Mouse (Mus musculus) right cerebral cortex, postnatal 25 days (tissue): Measurements from ENCODE around the gene Rps28.
A peak's percentile ranks its signal among the peaks of the same experiment; 100 is the strongest.
"Not testable (repeated sequence)": the region's sequence is repeated elsewhere in the genome, so short reads cannot be mapped to it uniquely, and the experiment has no call there.

ENCODE experiments used
- DNase-seq: peaks from one replicate; pipeline ENCODE4 v3.0.0; 2022

Rps28 gene

DNA sequence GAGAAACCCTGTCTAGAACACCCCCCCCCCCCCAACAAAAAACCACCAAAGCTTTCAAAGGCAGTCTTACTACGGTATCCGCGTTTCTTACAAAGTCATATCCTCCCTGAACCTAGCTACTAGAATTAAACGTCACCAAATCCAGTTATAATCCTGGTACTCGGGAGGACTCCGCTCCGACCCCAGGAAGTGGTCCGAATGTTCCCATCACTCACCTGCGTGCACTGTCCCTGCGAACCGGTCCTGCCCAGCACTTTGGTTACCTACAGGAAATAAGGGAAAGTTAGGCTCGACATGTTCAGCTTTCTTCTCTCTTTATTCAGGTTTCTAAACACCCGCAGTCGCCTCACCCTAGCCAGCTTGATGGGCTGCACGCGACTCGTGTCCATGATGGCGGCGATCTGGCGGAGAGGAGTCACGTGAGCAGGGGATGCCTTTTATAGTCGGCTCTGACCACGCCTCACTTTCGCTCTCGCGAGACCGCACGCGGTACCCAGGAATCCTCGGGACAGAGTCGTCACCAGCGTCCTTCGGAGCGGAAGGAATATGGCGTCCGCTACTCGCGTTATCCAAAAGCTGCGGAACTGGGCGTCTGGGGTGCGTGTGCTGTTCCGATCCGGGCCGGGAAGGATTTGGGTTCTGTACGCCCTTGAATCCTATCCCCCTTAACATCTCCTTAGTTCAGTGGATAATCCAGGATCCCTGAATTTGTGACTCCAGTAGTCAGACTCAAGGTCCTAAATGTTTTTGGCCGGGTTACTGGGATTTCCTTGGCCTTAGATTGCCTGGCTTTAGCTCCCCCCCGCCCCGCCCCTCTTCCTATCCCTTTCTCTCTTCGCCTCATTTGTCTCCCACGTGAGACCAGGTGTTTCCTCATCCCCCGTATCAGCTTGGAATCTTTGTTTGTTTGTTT is at the start of gene Rps28, which contains the start of gene Ndufa7:
TSS of gene Rps28 (minus strand) at position 479 of the 913 bp plus-strand sequence.
TSS of gene Ndufa7 (plus strand) at position 489 of the 913 bp plus-strand sequence.
- DNase-seq: peak; percentile 98

DNA sequence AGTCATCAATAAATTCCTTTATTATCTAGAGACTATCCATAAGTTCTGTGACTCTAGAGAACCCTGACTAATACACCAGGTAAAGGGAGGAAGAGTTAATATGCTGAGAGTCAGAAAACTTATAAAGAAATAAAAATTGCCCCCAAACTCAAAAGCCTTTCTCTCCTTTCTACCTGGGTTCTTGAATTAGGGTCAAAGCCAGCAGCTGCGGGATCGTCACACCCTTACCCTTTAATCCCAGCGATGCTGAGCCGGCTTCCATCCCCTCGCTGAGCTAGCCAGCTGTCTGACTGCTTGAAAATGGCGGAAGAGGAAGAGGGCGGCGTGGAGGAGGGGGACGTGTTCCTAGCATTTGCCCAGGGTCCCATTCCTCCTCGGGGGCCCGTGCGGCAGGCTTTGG is 49.2 kb upstream of the Rps28 start, which contains the start of gene Gm7029:
TSS of gene Gm7029 (plus strand) at position 301 of the 400 bp plus-strand sequence.
- DNase-seq: not testable (repeated sequence)

DNA sequence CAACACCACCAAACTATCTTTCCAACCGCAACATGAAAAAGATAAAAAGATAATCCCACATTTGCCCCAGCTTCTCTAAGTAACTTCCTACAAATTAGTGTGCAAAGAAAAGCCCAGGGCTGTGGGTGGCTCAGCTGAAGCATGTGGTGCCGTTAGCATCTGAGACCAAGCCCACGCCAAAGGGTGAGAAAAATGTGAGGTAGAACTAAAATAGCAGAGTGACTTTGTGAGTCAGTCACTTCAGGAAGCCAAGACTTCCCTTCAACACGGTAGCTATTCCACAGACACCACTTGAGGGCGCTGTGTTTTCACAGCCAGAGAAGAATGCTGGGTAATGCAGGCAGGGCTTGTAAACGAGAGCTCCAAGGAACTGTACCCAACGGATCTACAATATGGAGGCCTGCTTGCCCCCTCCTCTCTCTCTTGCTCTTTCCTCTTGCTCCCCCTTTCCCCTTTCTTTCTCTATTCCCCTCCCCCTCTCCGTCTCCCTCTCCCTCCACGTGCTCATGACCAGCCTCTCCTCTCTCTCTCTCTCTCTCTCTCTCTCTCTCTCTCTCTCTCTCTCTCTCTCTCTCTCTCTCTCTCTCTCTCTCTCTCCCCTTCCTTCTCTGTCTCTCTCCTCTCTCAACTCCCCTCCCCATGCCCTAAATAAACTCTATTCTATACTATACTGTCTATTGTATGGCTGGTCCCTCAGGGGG is 41.1 kb upstream of the Rps28 start:
- DNase-seq: peak; percentile 73

GRCm38 (mm10) chr17:33857816-33858215 is 33.5 kb upstream of the Rps28 start:
- DNase-seq: no peak

DNA sequence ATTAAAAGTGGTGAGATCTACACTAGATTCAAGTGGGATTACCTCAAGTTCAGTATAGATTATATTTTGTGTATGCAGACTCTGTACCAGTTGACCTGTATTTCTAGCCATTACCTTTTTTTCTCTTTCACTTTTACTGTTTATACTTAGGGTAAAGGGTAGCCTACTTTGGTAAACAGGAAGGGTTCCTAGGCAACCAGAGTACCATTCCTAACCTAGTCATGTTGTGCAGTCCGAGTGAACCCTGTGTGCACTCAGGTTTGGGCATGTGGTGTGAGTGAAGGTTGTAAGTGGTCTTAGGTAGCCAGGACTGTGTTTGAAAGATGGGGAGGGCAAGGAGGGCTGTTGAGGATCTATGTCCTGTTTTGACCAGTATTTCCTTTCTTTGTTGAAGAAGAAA is 27.0 kb upstream of the Rps28 start:
- DNase-seq: no peak

- no peak for DNase-seq
Measured at GRCm38 (mm10) chr17:33848139-33848538, 23.8 kb upstream of the Rps28 start.

GRCm38 (mm10) chr17:33844196-33844595 is 19.8 kb upstream of the Rps28 start:
- DNase-seq: no peak

DNA sequence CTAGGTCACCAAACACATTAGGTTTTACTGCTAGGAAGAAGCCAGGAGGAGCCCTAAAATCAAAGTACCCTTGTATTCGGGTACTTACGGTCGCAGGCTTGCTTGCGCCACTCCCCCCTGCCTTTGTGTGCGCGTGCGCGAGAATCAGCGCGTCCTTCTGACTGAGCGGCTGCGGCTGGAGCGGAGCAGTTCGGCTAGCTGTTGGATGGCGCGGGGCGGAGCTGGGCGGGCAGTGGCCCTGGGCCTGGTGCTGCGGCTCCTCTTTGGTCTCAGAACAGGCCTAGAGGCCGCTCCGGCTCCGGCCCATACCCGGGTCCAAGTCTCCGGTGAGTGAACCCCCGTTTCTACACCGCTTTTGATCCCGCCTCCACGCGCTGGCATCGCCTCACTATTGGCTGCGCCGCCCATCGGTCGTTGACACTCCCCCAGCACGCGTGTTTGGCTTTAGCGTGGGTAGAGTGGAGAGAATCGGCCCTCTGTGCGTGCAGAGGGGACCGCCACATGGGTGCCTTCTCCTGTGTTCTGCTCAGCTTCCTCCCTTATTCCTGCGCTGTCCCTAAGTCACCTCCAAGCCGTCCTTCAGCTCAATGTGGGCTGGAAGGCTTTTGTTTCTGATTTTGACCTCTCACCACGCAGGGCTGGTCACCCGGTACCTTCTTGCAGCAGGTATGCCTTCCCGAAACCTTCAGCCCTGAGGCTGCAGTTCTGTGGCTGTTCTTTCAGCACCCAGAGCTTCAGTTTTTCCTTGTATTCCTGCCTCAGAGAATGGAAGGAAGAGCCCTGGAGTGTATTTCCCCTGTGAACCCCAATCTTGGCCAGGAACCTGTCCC is 18.8 kb upstream of the Rps28 start, which contains the start of gene Cd320:
TSS of gene Cd320 (plus strand) at position 126 of the 830 bp plus-strand sequence.
- peak; percentile 93 for DNase-seq

DNA sequence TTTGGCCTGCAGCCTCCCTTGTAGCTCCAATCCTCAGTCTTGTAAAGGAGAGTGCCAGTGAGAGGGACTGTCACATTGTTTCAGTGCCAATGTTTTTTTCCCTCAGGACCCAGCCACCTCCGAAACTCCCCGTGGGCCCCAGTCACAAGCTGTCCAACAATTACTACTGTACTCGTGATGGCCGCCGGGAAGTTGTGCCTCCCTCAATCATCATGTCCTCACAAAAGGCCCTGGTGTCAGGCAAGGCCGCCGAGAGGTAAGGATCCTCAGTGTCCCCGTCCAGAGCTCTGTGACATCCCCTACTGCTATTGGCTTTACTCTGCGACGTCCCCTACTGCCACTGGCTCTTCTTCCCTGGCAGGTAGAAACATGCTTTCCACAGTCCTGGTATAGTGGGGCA is 5.2 kb upstream of the Rps28 start:
- no peak for DNase-seq

- DNase-seq: no peak
Measured at GRCm38 (mm10) chr17:33828892-33829291, 4.5 kb upstream of the Rps28 start.

GRCm38 (mm10) chr17:33826850-33827249 is 2.5 kb upstream of the Rps28 start:
- DNase-seq: peak; percentile 51

DNA sequence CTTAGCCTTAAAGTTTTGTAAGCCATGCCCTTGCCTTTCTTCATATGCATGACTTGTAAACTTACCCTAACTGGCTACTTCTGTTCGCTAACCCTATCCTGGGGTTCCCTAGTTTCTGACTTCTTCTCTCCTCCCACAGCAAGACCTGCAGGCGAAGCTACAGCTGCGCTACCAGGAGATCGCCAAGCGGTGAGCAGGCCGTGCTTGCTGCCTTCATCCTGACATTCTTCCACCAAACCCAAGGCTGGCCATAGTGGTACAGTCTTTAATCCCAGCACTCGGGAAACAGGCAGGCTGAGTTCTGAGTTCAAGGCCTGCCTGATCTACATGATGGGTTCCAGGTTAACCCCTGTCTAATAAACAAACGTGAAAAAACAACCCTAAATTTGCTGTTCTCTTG is 1.1 kb upstream of the Rps28 start:
- DNase-seq: no peak

DNA sequence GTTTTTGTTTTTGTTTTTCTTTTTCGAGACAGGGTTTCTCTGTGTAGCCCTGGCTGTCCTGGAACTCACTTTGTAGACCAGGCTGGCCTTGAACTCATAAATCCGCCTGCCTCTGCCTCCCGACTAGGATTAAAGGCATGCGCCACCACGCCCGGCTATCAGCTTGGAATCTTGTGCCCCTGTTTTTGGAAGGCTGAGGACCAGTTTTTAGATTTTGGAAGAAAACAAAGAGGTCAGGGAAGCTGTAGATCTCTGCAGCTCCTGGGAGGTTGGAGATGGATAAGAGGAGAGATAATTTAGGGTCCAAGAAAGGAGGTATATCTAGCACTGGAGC is 602 bp upstream of the Rps28 start:
- DNase-seq: not testable (repeated sequence)

DNA sequence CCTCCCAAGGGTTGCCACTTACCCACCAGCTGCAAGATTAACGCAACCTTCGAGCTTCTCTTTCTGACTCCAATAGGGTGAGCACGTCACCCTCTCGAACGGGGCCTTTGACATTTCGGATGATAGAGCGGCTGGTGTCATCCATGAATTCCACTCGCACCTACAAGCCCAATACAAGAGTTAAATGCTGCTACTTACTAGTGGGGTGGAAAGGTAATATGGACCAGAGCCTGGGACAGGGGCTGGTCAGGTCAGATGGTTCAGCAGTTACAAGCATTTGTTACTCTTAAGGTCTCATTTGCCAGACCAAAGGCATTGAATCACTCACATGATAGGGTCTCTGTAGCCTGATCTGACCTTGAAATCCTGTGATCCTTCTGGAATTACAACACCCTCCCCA is 1.2 kb downstream of the Rps28 start:
- not testable (repeated sequence) for DNase-seq

- DNase-seq: no peak
Measured at GRCm38 (mm10) chr17:33822436-33822959, 1.9 kb downstream of the Rps28 start.

- DNase-seq: no peak
Measured at GRCm38 (mm10) chr17:33817969-33818643, 6.3 kb downstream of the Rps28 start.

DNA sequence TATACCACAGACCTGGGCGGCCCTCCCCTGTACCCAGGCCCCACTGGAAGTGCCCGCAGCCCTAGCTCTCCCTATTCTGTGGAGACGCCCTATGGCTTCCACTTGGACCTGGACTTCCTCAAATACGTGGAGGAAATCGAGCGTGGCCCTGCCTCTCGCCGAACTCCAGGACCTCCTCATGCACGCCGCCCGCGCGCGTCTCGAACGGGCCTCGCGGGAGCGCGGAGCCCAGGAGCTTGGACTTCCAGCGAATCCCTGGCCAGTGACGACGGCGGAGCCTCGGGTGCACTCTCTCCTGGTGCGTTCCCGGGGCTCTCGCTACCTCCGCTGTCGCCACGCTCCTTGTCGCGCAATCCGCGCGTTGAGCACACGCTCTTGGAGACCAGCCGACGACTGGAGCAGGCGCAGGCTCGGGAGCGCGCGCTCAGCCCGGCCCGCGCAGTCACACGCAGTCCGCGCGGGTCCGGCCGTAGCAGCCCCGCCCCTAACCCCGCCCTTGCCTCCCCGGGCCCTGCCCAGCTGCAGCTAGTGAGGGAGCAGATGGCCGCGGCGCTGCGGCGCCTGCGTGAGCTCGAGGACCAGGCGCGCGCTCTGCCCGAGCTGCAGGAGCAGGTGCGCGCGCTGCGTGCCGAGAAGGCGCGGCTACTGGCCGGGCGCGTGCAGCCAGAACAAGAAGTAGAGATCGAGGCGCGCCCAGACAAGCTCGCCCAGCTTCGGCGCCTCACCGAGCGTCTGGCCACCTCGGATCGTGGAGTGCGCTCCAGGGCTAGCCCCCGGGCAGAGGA is 7.0 kb downstream of the Rps28 start:
- peak; percentile 94 for DNase-seq

DNA sequence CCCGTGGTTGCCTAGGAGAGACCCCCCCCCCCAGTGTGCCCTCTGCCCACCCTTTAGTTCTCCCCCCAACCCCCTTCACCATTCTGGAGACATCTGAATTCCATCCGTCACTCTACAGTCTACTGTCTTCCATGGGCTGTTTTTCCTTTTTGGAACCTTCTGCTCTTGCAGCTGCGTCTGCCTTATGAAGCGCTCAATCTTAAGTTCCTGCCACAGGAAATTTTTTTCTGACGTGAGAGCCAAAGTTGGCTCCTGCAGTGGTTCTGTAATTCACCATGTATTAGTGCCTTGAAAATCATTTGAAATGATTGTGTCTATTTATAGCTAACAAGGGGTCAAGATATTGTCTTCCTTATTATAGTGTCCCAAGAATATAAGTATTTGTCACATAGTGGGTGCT is 7.8 kb downstream of the Rps28 start:
- DNase-seq: no peak

GRCm38 (mm10) chr17:33815399-33815798 is 9.0 kb downstream of the Rps28 start:
- no peak for DNase-seq

- no peak for DNase-seq
Measured at GRCm38 (mm10) chr17:33812990-33813389, 11.4 kb downstream of the Rps28 start.

GRCm38 (mm10) chr17:33812475-33812874 is 11.9 kb downstream of the Rps28 start:
- DNase-seq: no peak
